Mouse (Mus musculus): ENCODE results near the gene Srpk2.

- no peak for TF ChIP-seq POLR2A (IDR thresholded peaks at IDR 0.05; ENCODE audit: insufficient read depth, low read depth, low read length)
- no peak for TF ChIP-seq CTCF (IDR thresholded peaks at IDR 0.05; ENCODE audit: insufficient read depth, low read depth, low read length)
These were observed 219.7 kb downstream of the Srpk2 start for GRCm38 (mm10) chr5:23464743-23465142.

Measured in olfactory bulb, adult 2 months (tissue).